Mouse (Mus musculus): ENCODE measurements around the gene Morc4. TPM values are rescaled to one million over a fixed set of nuclear protein-coding genes. Genes with fewer than 3 reads are reported as not detected.

Morc4 gene
- total and polyA plus RNA-seq, 2 experiments from 2014 or later, result 5.6 to 6.1 TPM

DNA sequence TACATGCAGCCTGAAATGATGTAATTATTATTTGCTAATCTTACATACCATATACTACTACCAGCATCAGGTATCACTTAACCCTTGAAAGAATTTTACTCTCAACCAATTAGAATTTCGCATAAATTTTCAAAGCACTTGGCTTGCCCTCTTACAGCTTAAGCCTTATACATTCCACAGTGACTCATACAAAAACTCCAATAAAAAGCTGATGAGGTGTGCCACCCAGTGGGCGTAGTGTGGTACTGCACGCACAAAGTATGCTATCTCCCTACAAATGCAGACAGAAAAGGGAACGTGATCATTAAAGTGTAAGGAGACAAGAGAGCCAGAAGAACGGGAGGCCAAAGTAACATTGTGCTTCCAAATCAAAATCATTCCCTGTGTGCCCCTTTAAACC lies 39.0 kb downstream of the Morc4 start:
- ATAC-seq (ENCODE audit: insufficient read depth, low read depth) (no peak), DNase-seq (ENCODE audit: low spot score) (peak; percentile 36)
- Histone ChIP-seq H3K9me3 (replicated peaks; ENCODE audit: control insufficient read depth, low read length) (no peaks in the 10 kb centered on the region), H3K4me2 (ENCODE audit: low read depth, low read length) (no peak overlapping the region), H3K27me3 (ENCODE audit: control insufficient read depth, insufficient read depth, low read length) (no peaks in the 10 kb centered on the region), H3K36me3 (replicated peaks; ENCODE audit: control insufficient read depth, insufficient read depth, low read length) (no peaks in the 10 kb centered on the region), H3K4me1 (ENCODE audit: control insufficient read depth, insufficient read depth) (no peaks in the 10 kb centered on the region), H3K27ac (ENCODE audit: low read depth) (no peak overlapping the region), H3K4me3 (ENCODE audit: low read depth, low read length) (no peak overlapping the region), H3K9ac (replicated peaks; ENCODE audit: low read depth, low read length) (no peak overlapping the region)
- 22% methylated on average over 5 of the region's 5 CpGs for WGBS
- TF ChIP-seq EP300 (IDR thresholded peaks at IDR 0.05; ENCODE audit: low read depth) (no peak), CTCF (IDR thresholded peaks at IDR 0.05; ENCODE audit: low read depth) (peak; percentile 75)

DNA sequence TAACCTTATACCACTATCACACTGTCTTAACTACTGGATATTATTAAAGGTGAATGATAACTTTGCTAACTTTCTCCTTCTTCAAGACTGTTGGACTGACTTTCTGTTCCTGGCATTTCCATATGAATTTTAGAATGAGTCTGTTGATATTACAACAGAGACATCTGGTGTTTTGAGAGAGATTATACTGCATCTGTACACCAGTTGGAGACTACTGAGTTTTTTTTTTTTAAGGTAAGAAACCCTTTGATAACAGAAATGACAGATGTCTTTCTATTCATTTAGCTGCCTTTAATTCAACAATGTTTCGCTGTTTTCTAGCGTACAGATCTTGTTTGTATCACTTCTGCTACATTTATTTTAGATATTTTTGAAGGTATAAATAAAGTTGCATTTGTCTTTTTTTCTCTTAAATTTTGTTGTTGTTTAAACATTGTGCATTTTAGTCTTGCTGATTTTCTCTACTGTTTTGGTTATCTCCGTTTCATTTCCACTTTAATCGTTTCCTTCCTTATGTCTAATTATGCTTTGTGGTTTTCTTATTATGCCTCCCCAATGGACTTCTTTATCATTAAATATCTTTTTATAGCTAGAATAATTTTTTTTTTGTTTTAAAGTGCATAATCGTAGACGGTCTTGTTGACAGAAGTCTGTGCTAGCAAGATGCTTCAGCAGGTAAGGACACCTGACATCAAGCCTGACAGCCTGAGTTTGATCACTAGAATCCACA lies 42.9 kb downstream of the Morc4 start:
- ATAC-seq (ENCODE audit: insufficient read depth, low read depth), result no peak
- Histone ChIP-seq H3K27ac (ENCODE audit: low read depth) (no peak overlapping the region), H3K9me3 (replicated peaks; ENCODE audit: control insufficient read depth, low read length) (no peaks in the 10 kb centered on the region), H3K4me2 (ENCODE audit: low read depth, low read length) (no peak overlapping the region), H3K4me3 (ENCODE audit: low read depth, low read length) (no peak overlapping the region), H3K36me3 (replicated peaks; ENCODE audit: control insufficient read depth, insufficient read depth, low read length) (peaks cover 11% of the 10 kb centered on the region; the same call in 1 of the 2 replicates), H3K27me3 (ENCODE audit: control insufficient read depth, insufficient read depth, low read length) (no peaks in the 10 kb centered on the region), H3K9ac (replicated peaks; ENCODE audit: low read depth, low read length) (no peak overlapping the region), H3K4me1 (ENCODE audit: control insufficient read depth, insufficient read depth) (no peaks in the 10 kb centered on the region)
- TF ChIP-seq EP300 (IDR thresholded peaks at IDR 0.05; ENCODE audit: low read depth) (no peak), CTCF (IDR thresholded peaks at IDR 0.05; ENCODE audit: low read depth) (no peak)
- no peak for DNase-seq (ENCODE audit: low spot score)
- WGBS, result 86% methylated on average over 6 of the region's 6 CpGs

DNA sequence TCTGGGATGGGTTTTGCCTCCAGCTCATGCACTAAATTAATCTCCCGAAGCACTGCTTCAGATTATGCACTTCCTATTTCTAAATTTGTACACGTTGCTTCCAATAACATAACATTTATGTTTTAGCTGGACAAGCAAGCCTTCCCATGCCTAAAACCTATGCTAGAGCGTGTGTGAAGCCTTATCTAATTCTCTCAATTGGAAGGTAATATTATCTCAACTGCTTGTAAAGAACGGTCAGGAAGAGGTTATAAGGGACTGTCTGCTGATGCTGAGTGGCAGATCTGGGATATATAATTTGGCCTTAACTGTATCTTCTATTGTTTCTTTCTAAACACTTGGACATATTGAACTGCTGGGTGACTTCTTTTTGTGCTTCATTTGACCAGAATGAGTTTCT lies 44.6 kb downstream of the Morc4 start:
- ATAC-seq (ENCODE audit: insufficient read depth, low read depth) (no peak), DNase-seq (ENCODE audit: low spot score) (no peak)
- H3K27me3 ChIP-seq (ENCODE audit: control insufficient read depth, insufficient read depth, low read length), result no peaks in the 10 kb centered on the region
- no peaks in the 10 kb centered on the region for H3K9me3 ChIP-seq (replicated peaks; ENCODE audit: control insufficient read depth, low read length)
- no peak overlapping the region for H3K4me3 ChIP-seq (ENCODE audit: low read depth, low read length)
- 56% methylated on average over 4 of the region's 4 CpGs for whole genome bisulfite sequencing
- H3K4me2 ChIP-seq (ENCODE audit: low read depth, low read length), result no peak overlapping the region
- H3K4me1 ChIP-seq (ENCODE audit: control insufficient read depth, insufficient read depth), result no peaks in the 10 kb centered on the region
- peaks cover 14% of the 10 kb centered on the region; the same call in 1 of the 2 replicates for H3K36me3 ChIP-seq (replicated peaks; ENCODE audit: control insufficient read depth, insufficient read depth, low read length)
- TF ChIP-seq CTCF (IDR thresholded peaks at IDR 0.05; ENCODE audit: low read depth) (no peak), EP300 (IDR thresholded peaks at IDR 0.05; ENCODE audit: low read depth) (no peak)
- H3K27ac ChIP-seq (ENCODE audit: low read depth), result no peak overlapping the region
- H3K9ac ChIP-seq (replicated peaks; ENCODE audit: low read depth, low read length), result no peak overlapping the region

DNA sequence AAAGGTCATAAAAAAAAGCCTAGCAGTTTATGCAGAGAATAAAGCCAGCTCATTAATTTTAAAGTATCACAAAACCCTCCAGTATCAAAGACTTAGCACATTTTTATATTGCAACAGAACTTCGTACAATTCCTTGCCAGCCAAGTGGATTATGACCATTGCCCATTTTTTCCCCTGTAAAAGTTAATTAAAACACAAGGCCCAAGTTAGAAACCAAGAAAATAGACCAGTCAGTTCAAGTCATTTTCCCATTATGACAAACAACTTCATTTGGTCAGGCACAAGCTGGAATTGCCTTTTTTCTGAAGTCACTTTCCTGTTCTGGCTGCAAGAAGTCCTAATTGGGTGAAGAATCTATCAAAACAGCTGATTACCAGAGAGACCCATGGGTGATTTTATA lies 46.1 kb downstream of the Morc4 start:
- no peak for DNase-seq (ENCODE audit: low spot score)
- Histone ChIP-seq H3K4me1 (ENCODE audit: control insufficient read depth, insufficient read depth) (no peaks in the 10 kb centered on the region), H3K4me2 (ENCODE audit: low read depth, low read length) (no peak overlapping the region), H3K27ac (ENCODE audit: low read depth) (no peak overlapping the region), H3K9me3 (replicated peaks; ENCODE audit: control insufficient read depth, low read length) (no peaks in the 10 kb centered on the region), H3K36me3 (replicated peaks; ENCODE audit: control insufficient read depth, insufficient read depth, low read length) (peaks cover 14% of the 10 kb centered on the region; the same call in 1 of the 2 replicates), H3K9ac (replicated peaks; ENCODE audit: low read depth, low read length) (no peak overlapping the region), H3K27me3 (ENCODE audit: control insufficient read depth, insufficient read depth, low read length) (no peaks in the 10 kb centered on the region), H3K4me3 (ENCODE audit: low read depth, low read length) (no peak overlapping the region)
- ATAC-seq (ENCODE audit: insufficient read depth, low read depth), result no peak
- TF ChIP-seq CTCF (IDR thresholded peaks at IDR 0.05; ENCODE audit: low read depth) (no peak), EP300 (IDR thresholded peaks at IDR 0.05; ENCODE audit: low read depth) (no peak)
- whole genome bisulfite sequencing, result 80% methylated on average over 1 of the region's 1 CpGs

DNA sequence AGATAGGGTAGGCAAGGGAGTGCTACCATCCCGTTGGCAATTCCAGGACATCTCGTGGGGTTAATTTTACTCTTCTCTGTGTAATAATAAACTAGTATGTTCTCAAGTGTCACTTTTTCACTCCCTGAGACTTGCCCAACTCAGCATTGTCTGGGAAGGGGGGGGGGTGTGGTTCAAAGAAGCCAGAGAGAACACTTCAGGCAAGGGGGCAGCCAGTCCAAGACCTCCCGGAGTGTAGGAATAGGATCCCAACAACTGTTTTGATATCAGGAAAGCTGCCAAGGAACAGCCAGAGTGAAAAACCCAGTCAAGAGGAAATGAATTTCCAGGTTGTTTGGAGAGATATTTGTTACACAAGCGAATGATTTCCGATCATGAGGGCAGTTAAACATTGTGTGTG lies 56.3 kb downstream of the Morc4 start:
- DNase-seq (ENCODE audit: low spot score), result no peak
- Histone ChIP-seq H3K27ac (ENCODE audit: low read depth) (no peak overlapping the region), H3K36me3 (replicated peaks; ENCODE audit: control insufficient read depth, insufficient read depth, low read length) (no peaks in the 10 kb centered on the region), H3K4me2 (ENCODE audit: low read depth, low read length) (no peak overlapping the region), H3K27me3 (ENCODE audit: control insufficient read depth, insufficient read depth, low read length) (no peaks in the 10 kb centered on the region), H3K9ac (replicated peaks; ENCODE audit: low read depth, low read length) (no peak overlapping the region), H3K4me1 (ENCODE audit: control insufficient read depth, insufficient read depth) (no peaks in the 10 kb centered on the region), H3K4me3 (ENCODE audit: low read depth, low read length) (no peak overlapping the region), H3K9me3 (replicated peaks; ENCODE audit: control insufficient read depth, low read length) (no peaks in the 10 kb centered on the region)
- WGBS, result 69% methylated on average over 5 of the region's 5 CpGs
- TF ChIP-seq CTCF (IDR thresholded peaks at IDR 0.05; ENCODE audit: low read depth) (no peak), EP300 (IDR thresholded peaks at IDR 0.05; ENCODE audit: low read depth) (no peak)
- ATAC-seq (ENCODE audit: insufficient read depth, low read depth), result no peak

Data from heart, postnatal 0 days (tissue).